Mouse (Mus musculus) left cerebral cortex, adult 9 months (tissue): ENCODE measurements around the gene Dhx8.

Experiments
- DNase-seq, 2 experiments: peaks; one replicate each; pipeline ENCODE4 v3.0.0; 2022; ENCODE audit warnings: low spot score in 2 of 2

The Dhx8 gene

GRCm38 (mm10) chr11:101798083-101798482 is 65.4 kb downstream of the Dhx8 start:
- DNase-seq, result no peak

- DNase-seq, result no peak
Measured at GRCm38 (mm10) chr11:101801386-101801785, 68.7 kb downstream of the Dhx8 start.

GRCm38 (mm10) chr11:101805113-101805704 is 72.5 kb downstream of the Dhx8 start:
- DNase-seq, result no peak

- no peak for DNase-seq
Measured at GRCm38 (mm10) chr11:101806741-101807140, 74.0 kb downstream of the Dhx8 start.

GRCm38 (mm10) chr11:101807266-101807665 is 74.5 kb downstream of the Dhx8 start:
- peak in 1 of 2 experiments; percentile 57 for DNase-seq

- no peak for DNase-seq
Measured at GRCm38 (mm10) chr11:101809060-101809828, 76.5 kb downstream of the Dhx8 start.

GRCm38 (mm10) chr11:101813259-101813658 is 80.5 kb downstream of the Dhx8 start:
- peak; percentile 49 to 89 for DNase-seq

GRCm38 (mm10) chr11:101814375-101815102 is 81.8 kb downstream of the Dhx8 start:
- DNase-seq, result peak in 1 of 2 experiments; percentile 79

GRCm38 (mm10) chr11:101815103-101816085 is 82.7 kb downstream of the Dhx8 start:
- no peak for DNase-seq
